Mouse (Mus musculus): ENCODE measurements around the gene Vmac.

DNA sequence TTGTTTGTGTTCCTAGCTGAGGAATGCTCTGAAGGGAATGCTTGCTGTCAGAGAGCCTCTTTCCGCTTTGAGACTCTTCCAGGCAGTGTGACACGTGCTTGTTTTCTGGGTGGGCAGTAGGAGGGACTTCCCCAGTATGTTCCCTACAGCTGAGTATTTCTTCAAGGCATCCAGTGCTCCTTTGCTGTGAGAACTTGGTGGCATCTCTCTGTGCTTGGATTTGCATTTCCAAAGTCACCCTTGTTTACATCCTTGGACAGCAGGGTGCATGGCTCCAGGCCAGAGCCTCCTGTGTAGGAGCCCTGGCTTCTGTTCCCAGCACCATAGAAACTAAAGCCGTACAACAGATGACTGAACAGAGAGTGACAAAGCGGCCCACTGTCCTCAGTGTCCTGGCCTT is 9.1 kb downstream of the Vmac start:
- no peak for TF ChIP-seq CTCF (conservative IDR thresholded peaks at IDR 0.05; ENCODE audit: insufficient read depth, insufficient read length, low read depth, low read length)
- no peak for TF ChIP-seq POLR2A (IDR thresholded peaks at IDR 0.05; ENCODE audit: low read depth, low read length)
